Mouse (Mus musculus): Measurements from ENCODE around the gene Col8a2.

DNA sequence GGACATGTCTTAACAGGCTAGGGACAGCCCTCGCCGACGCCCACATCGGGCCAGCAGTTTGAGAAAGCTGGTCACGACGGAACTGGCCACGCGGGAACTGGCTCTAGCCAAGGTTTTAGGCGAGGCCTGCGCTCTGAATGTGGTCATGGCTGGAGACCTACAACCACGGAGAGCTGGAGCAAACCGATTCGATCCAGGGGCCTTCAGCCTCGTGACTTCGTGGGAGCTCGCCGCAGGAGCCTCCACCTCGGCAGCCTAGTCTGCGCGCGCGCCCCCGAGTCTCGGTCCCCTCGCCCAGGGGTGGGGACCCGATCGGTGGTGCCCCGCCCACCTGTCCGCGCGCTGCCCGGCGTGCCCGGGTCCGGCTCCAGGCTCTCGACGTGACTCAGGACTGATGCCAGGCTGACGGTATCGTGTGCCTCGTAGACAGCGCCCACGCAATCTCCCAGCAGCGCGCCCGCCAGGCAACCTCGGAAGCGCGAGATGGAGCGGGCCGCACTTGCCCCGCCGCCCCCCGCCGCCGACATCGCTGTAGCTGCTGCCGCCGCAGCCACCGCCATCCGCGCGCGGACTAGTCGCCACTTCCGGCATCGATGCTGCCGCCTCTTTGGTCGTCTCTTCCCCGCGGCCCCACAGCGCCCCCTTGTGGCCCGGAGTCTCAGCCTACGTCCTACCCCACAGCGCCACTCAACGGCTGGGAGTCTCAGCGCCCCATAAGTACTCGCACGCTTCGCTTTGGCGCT, 34.7 kb downstream of the Col8a2 start, which contains the start of gene Adprhl2:
- peak; percentile 59 for TF ChIP-seq ZNF384 (IDR thresholded peaks at IDR 0.05; ENCODE audit: low read depth, low read length)
- no peak for TF ChIP-seq USF1 (IDR thresholded peaks at IDR 0.05; ENCODE audit: low read depth, low read length)
- peak; percentile 66; the same call in 1 of the 2 replicates for TF ChIP-seq MYC (IDR thresholded peaks at IDR 0.05; ENCODE audit: low read depth, low read length)
- no peak for TF ChIP-seq RCOR1 (conservative IDR thresholded peaks at IDR 0.05; ENCODE audit: low read depth, low read length)
- TF ChIP-seq CTCF (conservative IDR thresholded peaks at IDR 0.05 in 1 of 2, IDR thresholded peaks at IDR 0.05 in 1 of 2; ENCODE audit: low read depth in 2 of 2, low read length in 2 of 2), result peak; percentile 39 to 100; a peak in 3 of 4 replicates
- 0 out of 2 replicates have a peak, but pooled peaks have one; percentile 37 for TF ChIP-seq CHD2 (IDR thresholded peaks at IDR 0.05; ENCODE audit: low read length)
- TF ChIP-seq POLR2A (IDR thresholded peaks at IDR 0.05; ENCODE audit: low read depth, low read length), result peak; percentile 82
- TF ChIP-seq EP300 (IDR thresholded peaks at IDR 0.05; ENCODE audit: low read length), result no peak
- peak; percentile 92 for TF ChIP-seq MXI1 (IDR thresholded peaks at IDR 0.05; ENCODE audit: low read depth, low read length)
- TF ChIP-seq KAT2A (IDR thresholded peaks at IDR 0.05; ENCODE audit: insufficient replicate concordance, low read length), result peak; percentile 83; the same call in 1 of the 2 replicates

Measured in CH12.LX (cell line).